Mouse (Mus musculus) hematopoietic stem cell, adult 5-6 weeks (primary cell): ENCODE results near the gene Cyp4f37. TPM values are rescaled to one million over a fixed set of nuclear protein-coding genes. Genes with fewer than 3 reads are reported as not detected.

ENCODE experiments used
- ATAC-seq, 2 experiments: fragments of 125-278 bp in 1 of 2; replicated peaks in 1 of 2; 2 replicates each; pipeline ENCODE4 v1.8.0; 2016 to 2017; ENCODE audit warnings: inconsistent platforms in 2 of 2, mild to moderate bottlenecking in 2 of 2, moderate number of reproducible peaks in 2 of 2, low read depth in 1 of 2, moderate TSS enrichment in 1 of 2; ENCODE audit not compliant: low FRiP score in 2 of 2, poor library complexity in 2 of 2, severe bottlenecking in 2 of 2, insufficient read depth in 1 of 2, low TSS enrichment in 1 of 2
- total RNA-seq: library from RNA; stranded (forward); fragments of 172-1452, 232-1000 nt; gene quantifications from 2 replicates; pipeline ENCODE4 v1.2.3, GENCODE M21; 2017

Gene Cyp4f37
- total RNA-seq, 1 experiment from 2014 or later = not detected

DNA sequence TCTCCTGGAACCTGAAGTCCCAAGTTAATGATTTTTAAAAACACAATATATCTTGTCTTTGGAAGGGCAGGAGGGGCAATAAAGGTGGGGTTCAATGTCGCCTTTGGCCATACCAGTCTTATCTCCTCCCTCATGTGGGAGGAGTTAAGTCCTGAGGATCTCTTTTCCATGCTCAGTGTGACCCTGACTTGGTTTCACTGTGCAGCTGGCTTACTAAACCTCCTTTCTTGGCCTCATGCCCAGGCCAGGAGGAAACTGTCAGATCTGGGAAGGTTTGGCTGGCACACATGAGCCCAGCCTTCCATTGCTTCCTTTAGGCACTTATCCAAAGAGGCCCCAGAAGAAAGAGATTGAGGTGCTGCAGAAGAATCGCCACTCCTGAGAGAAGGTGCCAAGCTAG, 37.6 kb downstream of the Cyp4f37 start, which contains the start of gene Cyp4f40:
Gene Cyp4f40 (plus strand): TSS at position 189 of the 400 bp plus-strand sequence.
- no peak for ATAC-seq

DNA sequence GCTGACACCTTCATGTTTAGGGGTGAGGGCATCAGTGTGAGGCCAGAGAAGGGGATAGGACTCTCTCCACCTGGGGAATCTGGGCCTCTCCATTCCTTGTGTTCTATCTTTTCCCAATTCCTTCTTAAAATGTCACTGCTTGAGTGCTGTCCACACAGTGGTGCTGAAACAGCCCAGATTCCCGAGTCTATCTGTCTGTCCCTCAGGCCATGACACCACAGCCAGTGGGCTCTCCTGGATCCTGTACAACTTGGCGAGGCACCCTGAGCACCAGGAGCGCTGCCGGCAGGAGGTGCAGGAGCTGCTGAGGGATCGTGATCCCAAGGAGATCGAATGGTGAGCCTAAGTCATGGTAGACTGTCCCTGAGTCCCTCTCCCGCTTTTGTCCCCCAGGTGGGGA, 52.9 kb downstream of the Cyp4f37 start:
- ATAC-seq = no peak

DNA sequence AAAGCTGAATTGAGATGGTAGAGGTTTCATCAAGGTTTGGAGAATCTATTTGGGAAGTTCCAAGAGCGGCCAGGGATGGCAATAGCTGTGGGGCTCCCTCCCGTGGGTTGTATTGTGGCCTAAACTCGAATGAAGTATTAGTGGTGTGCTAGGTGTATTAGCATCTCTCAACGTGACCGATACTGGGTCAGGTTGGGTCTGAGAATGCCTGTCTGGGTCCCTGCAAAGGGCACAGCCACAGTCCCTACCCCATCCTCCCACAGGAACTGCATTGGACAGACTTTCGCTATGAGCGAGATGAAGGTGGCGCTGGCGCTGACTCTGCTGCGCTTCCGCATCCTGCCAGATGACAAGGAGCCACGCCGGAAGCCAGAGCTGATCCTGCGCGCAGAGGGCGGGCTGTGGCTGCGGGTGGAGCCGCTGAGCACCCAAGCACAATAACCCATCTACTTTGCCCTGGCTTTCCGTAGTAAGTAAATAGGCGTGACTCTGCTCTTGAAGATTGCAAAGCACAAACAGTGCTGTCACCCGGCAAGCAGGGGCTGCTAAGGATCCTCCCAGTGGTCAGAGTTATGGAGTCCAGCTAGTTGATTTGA, 55.0 kb downstream of the Cyp4f37 start:
- peak; percentile 32 to 36; a peak in 2 of 4 replicates for ATAC-seq

DNA sequence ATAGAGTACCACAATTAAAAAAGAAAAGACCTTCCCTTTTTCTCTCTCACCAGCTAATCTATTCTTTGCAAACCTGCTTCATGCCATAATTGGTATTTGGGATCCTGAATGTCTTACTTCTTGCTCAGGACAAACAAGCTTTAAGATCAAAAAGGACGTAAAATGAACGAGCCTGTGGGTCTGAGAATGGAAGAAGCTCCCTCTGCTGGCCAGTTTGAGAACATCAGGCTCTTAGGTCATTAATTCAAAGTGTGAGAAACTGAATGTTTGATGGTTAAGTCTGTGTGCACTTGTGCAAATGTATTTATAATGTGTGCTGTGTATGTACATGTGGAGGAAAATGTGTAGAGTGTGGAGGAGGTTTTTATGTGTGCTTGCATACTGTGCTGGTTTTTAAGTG, 59.3 kb downstream of the Cyp4f37 start:
- ATAC-seq = 0 out of 4 replicates have a peak, but pooled peaks of 1 of the 2 experiments have one; percentile 27

DNA sequence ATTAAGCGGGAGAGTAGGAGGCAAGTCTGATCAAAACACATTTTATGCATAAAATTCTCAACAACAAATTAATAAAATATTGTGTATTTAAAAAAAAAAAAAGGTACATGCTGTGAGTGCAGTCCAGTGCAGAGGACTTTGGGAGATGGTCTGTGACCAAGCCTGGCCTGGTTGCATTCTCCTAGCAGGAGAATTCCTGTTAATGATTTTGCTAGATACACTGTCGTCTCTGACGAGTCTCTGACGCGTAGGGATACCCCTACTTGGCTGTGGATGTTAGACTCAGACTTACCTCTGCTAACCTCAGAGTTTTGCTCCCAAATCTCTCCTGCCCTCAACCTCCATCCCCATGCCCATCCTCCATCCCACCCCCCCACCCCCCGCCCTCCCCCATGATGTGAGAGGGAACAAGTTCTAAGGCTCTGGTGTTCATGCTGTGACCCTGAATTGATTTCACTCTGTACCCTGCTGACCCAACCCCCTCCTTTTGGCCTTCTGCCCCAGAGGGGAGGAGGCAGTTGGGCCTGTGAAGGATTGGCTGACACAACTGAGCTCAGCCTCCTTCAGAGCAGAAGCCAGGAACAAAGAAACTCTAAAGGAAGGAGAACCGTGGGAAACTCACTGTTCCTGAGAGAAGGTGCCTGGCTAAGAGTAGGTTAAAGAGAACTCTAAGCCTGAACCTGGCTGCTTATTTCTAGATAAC, 64.1 kb downstream of the Cyp4f37 start, which contains the start of gene Cyp4f15:
Gene Cyp4f15 (plus strand): TSS at position 580 of the 703 bp plus-strand sequence.
- no peak for ATAC-seq

Other genes starting within 250 kb of the Cyp4f37 start
- 7.1 and 8.1 TPM in 2 replicates for gene Wiz, start 231.9 kb upstream of the Cyp4f37 start, total RNA-seq
- 87.7 and 92.1 TPM in 2 replicates for gene Rasal3, start 217.7 kb upstream of the Cyp4f37 start, total RNA-seq
- gene Pglyrp2, start 197.1 kb upstream of the Cyp4f37 start, total RNA-seq = 57.8 and 80.3 TPM in 2 replicates
- 0.99 TPM in 1 of 2 replicates, not detected in the other for gene Cyp4f39, start 168.6 kb upstream of the Cyp4f37 start, total RNA-seq
- gene Cyp4f17, start 115.3 kb upstream of the Cyp4f37 start, total RNA-seq = 1.4 and 2.2 TPM in 2 replicates
- 7.1 and 14.4 TPM in 2 replicates for gene Cyp4f16, start 84.8 kb upstream of the Cyp4f37 start, total RNA-seq
- not detected in 2 replicates for gene Cyp4f40, start 37.6 kb downstream of the Cyp4f37 start, total RNA-seq
- gene Cyp4f15, start 64.3 kb downstream of the Cyp4f37 start, total RNA-seq = not detected in 2 replicates
- 29.6 and 39.7 TPM in 2 replicates for gene Zfp871, start 167.0 kb downstream of the Cyp4f37 start, total RNA-seq
- gene Zfp811, start 188.6 kb downstream of the Cyp4f37 start, total RNA-seq = 0.13 TPM in 1 of 2 replicates, not detected in the other
- 10.6 and 19.9 TPM in 2 replicates for gene Zfp799, start 209.0 kb downstream of the Cyp4f37 start, total RNA-seq